Mouse (Mus musculus): ENCODE measurements around the gene Med24. TPM values are rescaled to one million over a fixed set of nuclear protein-coding genes. Genes with fewer than 3 reads are reported as not detected.

The Med24 gene
- total RNA-seq (2023): 10 to 100 TPM; 40.0 to 42.2 TPM

DNA sequence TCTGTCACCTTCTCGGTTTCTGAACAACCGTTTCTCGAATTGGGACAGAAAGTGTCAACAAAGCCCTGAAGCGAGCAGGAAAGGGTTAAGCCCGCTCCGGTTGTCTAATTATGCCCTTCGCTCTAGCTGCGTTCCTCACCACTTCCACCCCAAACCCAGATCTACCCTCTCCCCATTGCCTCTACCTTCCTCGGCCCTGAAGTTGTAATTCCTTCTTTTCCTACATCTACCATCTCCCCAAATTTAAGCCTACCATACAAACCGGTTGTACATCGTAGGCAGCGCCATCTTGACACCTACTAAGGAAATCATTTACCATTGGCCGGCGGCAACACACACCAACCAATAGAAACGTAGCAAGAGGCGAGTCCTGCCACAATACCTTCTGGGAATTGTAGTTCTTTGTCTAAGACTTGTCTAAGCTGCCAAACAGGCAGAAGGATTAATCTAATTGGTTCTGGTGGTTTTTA is at the start of gene Med24:
Med24 (minus strand) TSS at position 317 of the 470 bp plus-strand sequence.

DNA sequence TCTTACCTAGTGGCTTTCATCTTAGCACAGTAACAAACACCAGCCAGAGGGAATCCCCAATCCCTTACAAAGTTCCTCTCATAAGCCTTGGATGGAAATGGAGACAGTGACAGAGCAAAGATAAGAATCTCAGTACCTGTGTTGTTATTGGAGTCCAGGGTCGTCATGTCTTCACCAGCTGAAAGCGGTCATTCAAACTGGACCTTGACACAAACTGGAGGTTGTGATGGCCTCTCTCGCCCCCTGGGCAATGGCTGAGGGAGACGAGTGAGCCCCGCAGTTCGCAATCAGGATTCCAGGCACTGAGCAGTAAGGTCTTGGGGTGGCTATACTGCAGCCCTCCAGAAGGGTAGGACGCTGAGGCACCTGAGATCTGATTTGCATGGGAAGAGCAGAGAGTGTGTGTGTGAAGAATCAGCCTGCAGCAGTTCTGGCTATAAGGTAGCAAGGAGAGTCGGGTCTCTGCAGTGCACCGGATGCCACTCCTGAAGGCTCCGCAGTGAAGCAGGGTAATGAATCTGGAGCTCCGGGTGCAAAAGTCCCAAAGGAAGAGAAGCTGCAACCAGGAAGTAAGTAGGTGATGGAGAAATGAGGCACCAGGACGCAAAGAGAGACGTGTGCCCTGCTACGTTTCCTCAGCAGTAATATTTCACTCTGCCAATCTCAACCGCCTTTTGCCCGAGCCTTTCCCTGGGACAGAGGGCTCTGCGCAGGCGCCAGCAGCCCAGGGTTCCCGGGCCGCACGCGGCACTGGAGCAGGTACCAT is 45.5 kb upstream of the Med24 start, which contains the start of gene Nr1d1:
Nr1d1 (minus strand) TSS at position 752 of the 766 bp plus-strand sequence.

DNA sequence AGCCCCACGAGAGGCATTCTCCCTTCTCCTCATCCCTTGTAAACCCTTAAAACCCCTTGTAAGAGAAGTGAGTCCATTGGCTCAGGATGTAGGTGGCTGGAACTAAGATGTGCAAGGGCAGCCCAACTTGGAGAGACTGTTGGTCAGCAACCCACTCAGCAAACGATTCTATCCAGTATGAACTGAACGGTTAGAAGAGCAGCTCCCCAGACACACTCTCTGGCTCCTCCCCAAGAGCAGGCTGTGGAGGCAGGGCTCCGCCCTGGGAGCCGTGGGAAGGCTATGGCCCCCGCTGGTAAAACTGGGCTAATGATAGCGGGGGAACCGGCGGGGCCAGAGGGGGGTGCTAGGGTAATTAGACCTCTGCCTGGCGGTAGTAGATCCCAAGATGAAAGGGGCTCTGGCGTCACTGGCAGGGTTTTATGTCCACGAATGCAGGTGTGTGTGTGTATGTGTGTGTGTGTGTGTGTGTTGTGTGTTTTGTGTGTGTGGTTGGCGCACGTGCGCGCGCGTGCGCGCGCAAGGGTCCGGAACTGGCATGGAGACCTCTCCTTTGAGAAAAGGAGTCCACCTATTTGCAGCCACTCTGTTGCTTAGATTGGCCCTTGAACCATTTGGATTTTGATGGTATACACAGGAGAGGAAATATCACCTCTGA is 11.3 kb upstream of the Med24 start, which contains the start of gene Thra:
Thra (plus strand) TSS at position 246 of the 658 bp plus-strand sequence.

DNA sequence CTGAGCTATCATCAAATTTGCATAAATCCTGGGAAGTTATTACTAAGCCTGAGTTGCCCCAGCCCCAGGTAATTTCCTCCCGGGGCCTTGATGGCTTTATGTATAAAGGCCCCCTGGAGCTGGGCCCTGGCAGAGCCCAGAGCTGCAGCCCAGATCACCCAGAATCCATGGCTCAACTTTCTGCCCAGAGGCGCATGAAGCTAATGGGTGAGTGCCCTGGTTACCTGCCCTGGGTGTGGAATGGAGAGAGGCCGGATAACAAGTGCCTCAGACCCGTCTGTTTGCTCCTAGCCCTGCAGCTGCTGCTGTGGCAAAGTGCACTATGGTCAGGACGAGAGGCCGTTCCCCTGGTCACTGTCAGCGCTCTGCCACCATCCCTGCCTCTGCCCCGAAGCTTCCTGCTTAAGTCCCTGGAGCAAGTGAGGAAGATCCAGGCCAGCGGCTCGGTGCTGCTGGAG is 28.0 kb downstream of the Med24 start, which contains the start of gene Csf3:
Csf3 (plus strand) TSS at position 51 of the 458 bp plus-strand sequence.

DNA sequence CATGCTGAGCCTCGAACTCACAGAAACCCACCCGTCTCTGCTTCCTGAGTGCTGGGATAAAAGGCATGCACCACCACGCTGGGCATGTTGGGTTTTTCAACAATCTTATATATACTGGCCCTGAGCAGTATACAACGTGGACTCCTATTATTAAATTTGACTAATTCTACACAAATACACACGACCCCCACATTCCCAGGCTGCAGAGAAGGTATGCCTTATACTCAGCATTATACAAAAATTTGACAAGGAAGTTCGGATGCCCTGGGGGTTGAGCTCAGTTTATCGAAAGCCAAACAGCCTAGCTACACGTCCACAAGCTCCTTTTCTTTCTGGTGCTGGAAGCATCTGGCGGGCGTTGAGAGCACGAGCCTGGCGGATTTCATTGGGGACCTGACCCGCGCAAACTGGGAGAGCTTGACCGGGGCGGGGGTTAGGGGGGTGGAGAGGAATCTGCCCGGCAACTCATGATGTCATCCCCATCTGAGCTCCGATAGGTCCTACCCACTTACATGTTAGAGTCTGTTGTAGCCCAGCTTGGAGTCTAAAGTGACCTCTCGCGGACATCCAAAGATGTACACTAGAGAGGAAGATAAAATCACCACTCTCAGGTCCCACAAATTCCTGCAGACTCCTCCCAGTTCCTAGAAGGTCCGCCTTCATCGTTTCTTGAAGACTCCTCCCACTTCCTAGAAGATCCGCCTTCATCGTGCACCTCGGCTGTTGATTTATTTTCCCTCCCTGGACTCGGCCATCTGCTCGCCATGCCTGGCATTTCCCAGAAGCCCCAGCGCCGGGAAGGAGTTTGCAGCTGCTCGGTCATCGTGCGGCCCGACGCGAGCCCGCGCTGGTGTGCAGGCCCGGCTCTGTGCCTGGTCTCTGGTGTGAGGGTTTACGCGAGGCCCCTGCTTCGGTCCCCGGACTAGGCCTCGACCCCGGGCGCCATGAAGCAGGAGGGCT is 47.2 kb downstream of the Med24 start, which contains the start of gene Psmd3:
Psmd3 (plus strand) TSS at position 769 of the 960 bp plus-strand sequence.

DNA sequence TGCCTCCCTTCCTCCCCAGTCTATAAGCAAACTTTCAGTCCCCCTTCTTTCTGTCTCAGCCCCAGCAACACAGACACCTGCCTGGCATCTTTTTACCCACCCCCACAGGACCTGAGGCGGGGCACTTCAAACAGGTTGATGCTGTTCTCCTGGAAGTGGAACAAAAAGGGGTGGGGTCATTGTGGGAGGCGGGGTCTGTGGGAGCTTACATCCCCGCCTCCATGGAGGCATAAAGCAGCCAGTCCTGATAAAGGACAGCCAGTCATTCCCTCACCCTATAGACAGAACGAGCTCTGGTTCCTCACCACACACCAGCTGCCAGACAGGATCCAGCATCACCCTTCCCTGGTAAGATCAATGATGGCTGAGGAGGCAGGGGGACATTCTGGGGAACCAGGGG is 65.1 kb downstream of the Med24 start, which contains the start of gene Gsdma:
Gsdma (plus strand) TSS at position 261 of the 400 bp plus-strand sequence.

Other genes starting within 250 kb of the Med24 start
- 1 to 10 TPM; 4.3 to 8.6 TPM for gene Ikzf3, start 183.4 kb downstream of the Med24 start, total RNA-seq (2023)
- 1 to 10 TPM in 1 of 2 experiments, under 1 TPM in 1; 0.64 to 1.4 TPM for gene Zpbp2, start 178.3 kb downstream of the Med24 start, total RNA-seq (2023)
- 1 to 10 TPM; 6.7 to 8.2 TPM for gene Ormdl3, start 142.1 kb downstream of the Med24 start, total RNA-seq (2023)
- not detected for gene Lrrc3c, start 131.1 kb downstream of the Med24 start, total RNA-seq (2023)
- gene Gm12355, start 103.8 kb downstream of the Med24 start, total RNA-seq (2023): 10 to 100 TPM; 16.3 to 20.8 TPM
- not detected for gene Gsdma3, start 103.1 kb downstream of the Med24 start, total RNA-seq (2023)
- gene Gsdma2, start 82.7 kb downstream of the Med24 start, total RNA-seq (2023): not detected
- gene Gsdma, start 65.1 kb downstream of the Med24 start, total RNA-seq (2023): not detected
- gene Psmd3, start 46.9 kb downstream of the Med24 start, total RNA-seq (2023): 10 to 100 TPM; 45.5 to 48.4 TPM
- gene Csf3, start 28.2 kb downstream of the Med24 start, total RNA-seq (2023): not detected
- 10 to 100 TPM; 22.0 to 23.9 TPM for gene Thra, start 11.2 kb upstream of the Med24 start, total RNA-seq (2023)
- 1 to 10 TPM; 2.1 to 4.7 TPM for gene Nr1d1, start 45.9 kb upstream of the Med24 start, total RNA-seq (2023)
- gene Msl1, start 66.1 kb upstream of the Med24 start, total RNA-seq (2023): 100 to 1,000 TPM; 201 to 215 TPM
- 10 to 100 TPM; 57.8 to 63.3 TPM for gene Casc3, start 75.5 kb upstream of the Med24 start, total RNA-seq (2023)
- under 1 TPM; 0.31 to 0.73 TPM for gene Rapgefl1, start 107.3 kb upstream of the Med24 start, total RNA-seq (2023)
- gene Wipf2, start 134.2 kb upstream of the Med24 start, total RNA-seq (2023): 10 to 100 TPM; 31.3 to 34.5 TPM
- 10 to 100 TPM; 20.3 to 28.8 TPM for gene Cdc6, start 178.4 kb upstream of the Med24 start, total RNA-seq (2023)
- 100 to 1,000 TPM; 110 to 130 TPM for gene Rara, start 198.4 kb upstream of the Med24 start, total RNA-seq (2023)